Mouse (Mus musculus) adrenal gland, postnatal 0 days (tissue): ENCODE results near the gene Smo. TPM values are rescaled to one million over a fixed set of nuclear protein-coding genes. Genes with fewer than 3 reads are reported as not detected.

Source experiments
- polyA plus RNA-seq: library from polyadenylated mRNA; unstranded; fragments of >200 nt; fragmentation: Nextera tagmentation; extraction: Ambion mirVana; gene quantifications from 2 replicates; pipeline ENCODE4 v1.2.1, GENCODE M21; 2015

The Smo gene
- 33.1 and 37.0 TPM in 2 replicates for polyA plus RNA-seq

GRCm38 (mm10) chr6:29735336-29735688 is at the start of gene Smo:
TSS of gene Smo (plus strand) at chr6:29735503.

GRCm38 (mm10) chr6:29693953-29694352 is 41.4 kb upstream of the Smo start, which contains the start of gene Tspan33:
TSS of gene Tspan33 (plus strand) at chr6:29694222.

GRCm38 (mm10) chr6:29767813-29768660 is 32.7 kb downstream of the Smo start, which contains the start of gene Ahcyl2:
TSS of gene Ahcyl2 (plus strand) at chr6:29768011.

Other genes starting within 250 kb of the Smo start
- 4.1 and 5.9 TPM in 2 replicates for gene Kcp, start 227.6 kb upstream of the Smo start, polyA plus RNA-seq
- 6.1 and 6.5 TPM in 2 replicates for gene Irf5, start 208.9 kb upstream of the Smo start, polyA plus RNA-seq
- gene Tnpo3, start 125.6 kb upstream of the Smo start, polyA plus RNA-seq = 27.9 and 40.3 TPM in 2 replicates
- 7.1 and 10.0 TPM in 2 replicates for gene Tspan33, start 41.3 kb upstream of the Smo start, polyA plus RNA-seq
- 17.8 and 37.1 TPM in 2 replicates for gene Ahcyl2, start 32.5 kb downstream of the Smo start, polyA plus RNA-seq
- 0.77 and 0.95 TPM in 2 replicates for gene Strip2, start 181.5 kb downstream of the Smo start, polyA plus RNA-seq